Mouse (Mus musculus): Measurements from ENCODE around the gene Gm20773.
"Not testable (repeated sequence)": the region's sequence is repeated elsewhere in the genome, so short reads cannot be mapped to it uniquely, and the experiment has no call there.

Gene Gm20773

GRCm38 (mm10) chrY:13493726-13494125 is at the start of gene Gm20773:
Gene Gm20773 (plus strand): TSS chrY:13494026.
- not testable (repeated sequence) for DNase-seq (ENCODE audit: low spot score in 2 of 2)

GRCm38 (mm10) chrY:13465479-13465878 is 28.3 kb upstream of the Gm20773 start, which contains the start of gene Gm21866:
Gene Gm21866 (minus strand): TSS chrY:13465579.
- not testable (repeated sequence) for DNase-seq (ENCODE audit: low spot score in 2 of 2)

Data from frontal cortex, postnatal 10 days (tissue).